Mouse (Mus musculus): Measurements from ENCODE around the gene Grik4. TPM values are rescaled to one million over a fixed set of nuclear protein-coding genes. Genes with fewer than 3 reads are reported as not detected.

The Grik4 gene
- polyA plus RNA-seq, 1 experiment from 2014 or later = 0.43 TPM

Small RNA genes lying within 50 kb of the gene (microRNA-seq; reads per million reads assigned to microRNA genes)
- gene Gm27509 (ENCODE audit: borderline number of aligned reads) = not detected

Other genes with a start within 250 kb of the Grik4 start
- 9.6 and 16.8 TPM in 2 replicates for gene Arhgef12, start 162.7 kb upstream of the Grik4 start, polyA plus RNA-seq (2014; fragmentation: Nextera tagmentation; extraction: Ambion mirVana)
- 14.1 and 20.0 TPM in 2 replicates for gene Tmem136, start 172.1 kb upstream of the Grik4 start, polyA plus RNA-seq (2014; fragmentation: Nextera tagmentation; extraction: Ambion mirVana)